Mouse (Mus musculus): ENCODE data around the gene Khdc1a.

Gene Khdc1a

GRCm38 (mm10) chr1:21391138-21391671 lies 41.8 kb downstream of the Khdc1a start:
- DNase-seq (ENCODE audit: low spot score in 2 of 2), result no peak

All from frontal cortex, postnatal 36 days (tissue).